Mouse (Mus musculus) spleen, adult 2 months (tissue): Measurements from ENCODE around the gene AC141477.1.

ENCODE experiments used
- CTCF ChIP-seq: fragments of 200-500 bp; IDR thresholded peaks from 2 replicates; pipeline ENCODE4 v1.5.1; 2011; ENCODE audit warnings: mild to moderate bottlenecking, inconsistent platforms; ENCODE audit not compliant: insufficient read depth, insufficient read length, insufficient replicate concordance; ENCODE audit errors: extremely low read depth
- POLR2A ChIP-seq: fragments of 200-500 bp; IDR thresholded peaks from 2 replicates; pipeline ENCODE4 v1.6.1; 2011; ENCODE audit warnings: low read depth, low read length, inconsistent platforms

DNA sequence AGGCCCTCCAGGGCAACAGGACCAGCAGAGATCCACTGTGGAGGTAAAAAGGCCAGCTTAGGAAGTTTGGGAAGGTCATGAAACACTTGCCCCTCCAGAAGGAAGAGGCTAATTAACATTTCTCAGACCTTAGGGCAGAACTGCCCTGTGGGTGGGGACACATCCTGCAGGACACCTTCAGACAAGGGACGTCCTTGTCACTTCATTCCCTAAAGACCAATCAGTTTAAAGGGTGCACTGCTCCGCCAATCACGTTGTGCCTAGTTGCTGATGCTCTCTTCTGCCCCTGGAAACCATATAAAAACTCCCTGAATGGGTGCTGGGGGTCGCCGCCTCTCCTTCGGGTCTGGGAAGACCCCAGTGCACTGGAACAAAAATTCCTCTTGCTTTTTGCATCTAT lies 22.5 kb upstream of the AC141477.1 start:
- TF ChIP-seq CTCF, result no peak
- no peak for TF ChIP-seq POLR2A
